Mouse (Mus musculus): ENCODE data around the gene Carhsp1.

DNA sequence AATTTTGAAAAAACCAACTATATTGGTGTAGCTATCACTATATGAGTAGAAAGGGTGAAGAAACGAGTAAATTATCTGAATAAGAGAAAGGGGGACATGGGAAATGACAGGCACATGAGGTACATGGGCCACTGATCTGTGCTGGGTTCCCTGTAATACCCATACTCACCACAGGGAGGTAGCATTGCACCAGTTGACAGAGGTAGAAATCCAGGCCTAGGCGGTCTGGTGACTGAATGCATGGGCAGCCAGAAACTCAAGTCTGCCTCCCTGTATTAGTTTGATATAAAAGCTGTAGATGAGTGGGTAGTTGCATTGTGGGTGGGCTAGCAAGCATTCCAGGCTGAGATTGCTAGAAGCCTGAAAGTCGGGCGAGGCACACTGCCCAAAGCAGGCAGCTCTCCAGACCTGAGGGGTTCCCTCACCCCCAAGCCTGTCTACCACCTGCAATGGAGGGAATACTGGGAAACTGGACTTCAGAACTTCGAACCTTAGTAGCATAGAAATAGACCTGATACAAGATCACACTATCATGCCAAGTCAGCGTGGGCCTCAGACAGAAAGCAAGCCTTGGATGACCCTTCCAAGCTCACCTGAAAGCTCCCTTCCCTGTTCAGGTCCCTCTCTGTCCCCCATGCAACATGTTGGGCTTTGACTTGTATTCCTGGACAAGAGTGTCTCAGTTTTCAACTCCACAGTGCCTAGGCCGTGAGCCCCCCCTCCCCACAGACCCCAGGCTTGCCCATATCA, 14.3 kb upstream of the Carhsp1 start:
- TF ChIP-seq GATA1 (IDR thresholded peaks at IDR 0.05; ENCODE audit: borderline replicate concordance, low read length) (no peak), FLI1 (IDR thresholded peaks at IDR 0.05; ENCODE audit: low read length) (no peak)

All from megakaryocyte, embryonic 14.5 days (primary cell).